Mouse (Mus musculus) MEL (cell line): Measurements from ENCODE around the gene Upp2. TPM values are rescaled to one million over a fixed set of nuclear protein-coding genes. Genes with fewer than 3 reads are reported as not detected.

ENCODE experiments used
- DNase-seq: peaks from one replicate; pipeline ENCODE4 v3.0.0; 2011; ENCODE audit warnings: low read depth, low spot score
- H3K27ac ChIP-seq: 2 replicates; pipeline ENCODE4 v1.5.1; 2012; ENCODE audit warnings: low read depth, mild to moderate bottlenecking, control low read depth, low read length, moderate library complexity; ENCODE audit not compliant: control insufficient read depth
- H3K27me3 ChIP-seq, 2 experiments: fragments of 150-350 bp in 1 of 2; sonication (generic) in 1 of 2; 2 replicates each; pipeline ENCODE4 v1.6.1; 2012; ENCODE audit warnings: low read length in 2 of 2, mild to moderate bottlenecking in 2 of 2, improper control_type of control experiment in 1 of 2, moderate library complexity in 1 of 2; ENCODE audit not compliant: insufficient read depth in 2 of 2, control insufficient read depth in 1 of 2
- H3K36me3 ChIP-seq, 2 experiments: 2 replicates each; pipeline ENCODE4 v1.6.1; 2012 to 2014; ENCODE audit warnings: low read length in 2 of 2, improper control_type of control experiment in 1 of 2, inconsistent platforms in 1 of 2, mild to moderate bottlenecking in 1 of 2; ENCODE audit not compliant: insufficient read depth in 2 of 2, control insufficient read depth in 1 of 2
- H3K4me1 ChIP-seq, 2 experiments: fragments of 150-350 bp in 1 of 2; sonication (generic) in 1 of 2; 2 replicates each; pipeline ENCODE4 v1.6.1; 2012; ENCODE audit warnings: low read length in 2 of 2, improper control_type of control experiment in 1 of 2, mild to moderate bottlenecking in 1 of 2; ENCODE audit not compliant: insufficient read depth in 2 of 2, control insufficient read depth in 1 of 2
- H3K4me3 ChIP-seq, 2 experiments: fragments of 150-350 bp in 1 of 2; sonication (generic) in 1 of 2; 2 replicates each; pipeline ENCODE4 v1.5.1; 2012; ENCODE audit warnings: low read depth in 2 of 2, low read length in 2 of 2, mild to moderate bottlenecking in 2 of 2, moderate library complexity in 2 of 2, control low read depth in 1 of 2, improper control_type of control experiment in 1 of 2; ENCODE audit not compliant: control insufficient read depth in 1 of 2, insufficient read depth in 1 of 2
- H3K79me2 ChIP-seq: 2 replicates; pipeline ENCODE4 v1.6.1; 2012; ENCODE audit warnings: mild to moderate bottlenecking, low read length, moderate library complexity; ENCODE audit not compliant: control insufficient read depth, poor library complexity, insufficient read depth
- H3K9ac ChIP-seq: 2 replicates; pipeline ENCODE4 v1.6.1; 2012; ENCODE audit warnings: low read depth, mild to moderate bottlenecking, control low read depth, low read length, moderate library complexity; ENCODE audit not compliant: control insufficient read depth, poor library complexity, severe bottlenecking
- H3K9me3 ChIP-seq: fragments of 150-350 bp; sonication (generic); replicated peaks from 2 replicates; pipeline ENCODE4 v1.6.1; 2012; ENCODE audit warnings: mild to moderate bottlenecking, low read length, improper control_type of control experiment, moderate library complexity; ENCODE audit not compliant: insufficient read depth
- CHD1 ChIP-seq: IDR thresholded peaks from 2 replicates; pipeline ENCODE4 v1.6.1; 2012; ENCODE audit warnings: low read depth, mild to moderate bottlenecking, inconsistent platforms, low read length, improper control_type of control experiment
- CTCF ChIP-seq, 3 experiments: IDR thresholded peaks in 2 of 3; conservative IDR thresholded peaks in 1 of 3; 2 replicates each; pipeline ENCODE4 v1.5.1; 2011 to 2012; ENCODE audit warnings: low read length in 3 of 3, low read depth in 2 of 3, mild to moderate bottlenecking in 2 of 3, improper control_type of control experiment in 1 of 3, inconsistent platforms in 1 of 3, mixed read lengths in 1 of 3, moderate library complexity in 1 of 3; ENCODE audit not compliant: control insufficient read depth in 1 of 3, insufficient read depth in 1 of 3, poor library complexity in 1 of 3, severe bottlenecking in 1 of 3
- E2F4 ChIP-seq: IDR thresholded peaks from 2 replicates; pipeline ENCODE4 v1.6.1; 2011; ENCODE audit warnings: low read depth, low read length, improper control_type of control experiment, borderline replicate concordance
- ELF1 ChIP-seq: IDR thresholded peaks from 2 replicates; pipeline ENCODE4 v1.6.1; 2014; ENCODE audit warnings: low read depth, mild to moderate bottlenecking, inconsistent platforms, low read length, improper control_type of control experiment, moderate library complexity
- EP300 ChIP-seq, 2 experiments: IDR thresholded peaks; 2 replicates each; pipeline ENCODE4 v1.6.1; 2011; ENCODE audit warnings: improper control_type of control experiment in 2 of 2, low read length in 2 of 2, low read depth in 1 of 2, mild to moderate bottlenecking in 1 of 2
- ETS1 ChIP-seq: IDR thresholded peaks from 2 replicates; pipeline ENCODE4 v1.6.1; 2012; ENCODE audit warnings: low read depth, mild to moderate bottlenecking, inconsistent platforms, low read length, improper control_type of control experiment, moderate library complexity
- GABPA ChIP-seq: IDR thresholded peaks from 2 replicates; pipeline ENCODE4 v1.6.1; 2012; ENCODE audit warnings: low read depth, mild to moderate bottlenecking, inconsistent platforms, low read length, improper control_type of control experiment, moderate library complexity
- HCFC1 ChIP-seq: IDR thresholded peaks from 2 replicates; pipeline ENCODE4 v1.6.1; 2012; ENCODE audit warnings: low read depth, mild to moderate bottlenecking, inconsistent platforms, low read length, improper control_type of control experiment, moderate library complexity
- JUND ChIP-seq: IDR thresholded peaks from 2 replicates; pipeline ENCODE4 v1.6.1; 2011; ENCODE audit warnings: low read depth, mild to moderate bottlenecking, improper control_type of control experiment, low read length
- MEF2A ChIP-seq: IDR thresholded peaks from 2 replicates; pipeline ENCODE4 v1.6.1; 2014; ENCODE audit warnings: low read depth, mild to moderate bottlenecking, inconsistent platforms, low read length, improper control_type of control experiment; ENCODE audit not compliant: poor library complexity, insufficient replicate concordance, severe bottlenecking; ENCODE audit errors: extremely low read depth
- MYB ChIP-seq: IDR thresholded peaks from 2 replicates; pipeline ENCODE4 v1.6.1; 2011; ENCODE audit warnings: mild to moderate bottlenecking, low read depth, low read length, improper control_type of control experiment
- NRF1 ChIP-seq: IDR thresholded peaks from 2 replicates; pipeline ENCODE4 v1.6.1; 2014; ENCODE audit warnings: low read depth, mild to moderate bottlenecking, inconsistent platforms, low read length, improper control_type of control experiment, moderate library complexity; ENCODE audit not compliant: poor library complexity, insufficient read depth, severe bottlenecking
- POLR2A ChIP-seq, 2 experiments: IDR thresholded peaks; 2 replicates each; pipeline ENCODE4 v1.6.1; 2011 to 2012; ENCODE audit warnings: low read length in 2 of 2, mild to moderate bottlenecking in 2 of 2, control low read depth in 1 of 2, improper control_type of control experiment in 1 of 2, low read depth in 1 of 2, moderate library complexity in 1 of 2; ENCODE audit not compliant: control insufficient read depth in 1 of 2, insufficient read depth in 1 of 2, poor library complexity in 1 of 2
- POLR2AphosphoS2 ChIP-seq: IDR thresholded peaks from 2 replicates; pipeline ENCODE4 v1.6.1; 2011; ENCODE audit warnings: low read length, improper control_type of control experiment
- RAD21 ChIP-seq: IDR thresholded peaks from 2 replicates; pipeline ENCODE4 v1.6.1; 2011; ENCODE audit warnings: mild to moderate bottlenecking, low read depth, low read length, improper control_type of control experiment
- SIN3A ChIP-seq: IDR thresholded peaks from 2 replicates; pipeline ENCODE4 v1.6.1; 2012; ENCODE audit warnings: low read length, improper control_type of control experiment, inconsistent platforms
- SMC3 ChIP-seq: IDR thresholded peaks from 2 replicates; pipeline ENCODE4 v1.6.1; 2011; ENCODE audit warnings: low read depth, low read length, improper control_type of control experiment
- TBP ChIP-seq: IDR thresholded peaks from 2 replicates; pipeline ENCODE4 v1.8.0; 2011; ENCODE audit warnings: low read depth, low read length, improper control_type of control experiment
- USF2 ChIP-seq, 2 experiments: IDR thresholded peaks; 2 replicates each; pipeline ENCODE4 v1.6.1; 2011 to 2012; ENCODE audit warnings: improper control_type of control experiment in 2 of 2, low read length in 2 of 2, borderline replicate concordance in 1 of 2, inconsistent platforms in 1 of 2, low read depth in 1 of 2, mild to moderate bottlenecking in 1 of 2; ENCODE audit not compliant: insufficient read depth in 1 of 2
- ZC3H11A ChIP-seq: IDR thresholded peaks from 2 replicates; pipeline ENCODE4 v1.6.1; 2012; ENCODE audit warnings: low read depth, mild to moderate bottlenecking, inconsistent platforms, low read length, improper control_type of control experiment
- ZKSCAN1 ChIP-seq: IDR thresholded peaks from 2 replicates; pipeline ENCODE4 v1.6.1; 2012; ENCODE audit warnings: low read depth, mild to moderate bottlenecking, inconsistent platforms, low read length, improper control_type of control experiment, moderate library complexity
- ZMIZ1 ChIP-seq: IDR thresholded peaks from 2 replicates; pipeline ENCODE4 v1.6.1; 2012; ENCODE audit warnings: low read depth, mild to moderate bottlenecking, inconsistent platforms, low read length, improper control_type of control experiment, moderate library complexity
- ZNF384 ChIP-seq: IDR thresholded peaks from 2 replicates; pipeline ENCODE4 v1.6.1; 2012; ENCODE audit warnings: low read depth, mild to moderate bottlenecking, inconsistent platforms, low read length, improper control_type of control experiment
- polyA plus RNA-seq, 2 experiments: library from polyadenylated mRNA; stranded (reverse) in 1 of 2; unstranded in 1 of 2; fragments of >175 nt in 1 of 2; fragments of >200 nt in 1 of 2; gene quantifications; 2 replicates each; pipeline versions ENCODE4 v1.2.1 to v1.2.4; 2012; ENCODE audit warnings: low replicate concordance in 2 of 2, low read depth in 1 of 2; ENCODE audit not compliant: insufficient read length in 2 of 2, insufficient read depth in 1 of 2, missing spikeins in 1 of 2
- total RNA-seq: library from RNA; depleted of rRNA; stranded (reverse); fragments of 300-350 nt; gene quantifications from 2 replicates; pipeline ENCODE4 v1.2.3, GENCODE M21; 2012

Upp2 gene
- total and polyA plus RNA-seq, 3 experiments: not detected

- Histone ChIP-seq H3K27me3 (no peaks in the 10 kb centered on the region), H3K36me3 (no peaks in the 10 kb centered on the region), H3K79me2 (no peaks in the 10 kb centered on the region), H3K4me3 (no peak overlapping the region), H3K9ac (no peak overlapping the region), H3K27ac (no peak overlapping the region), H3K9me3 (no peaks in the 10 kb centered on the region), H3K4me1 (no peaks in the 10 kb centered on the region)
- TF ChIP-seq USF2 (IDR thresholded peaks at IDR 0.05; ENCODE audit: borderline replicate concordance in 1 of 2, insufficient read depth in 1 of 2, low read depth in 1 of 2, low read length in 2 of 2): no peak
- TF ChIP-seq ZMIZ1: no peak
- TF ChIP-seq POLR2A (IDR thresholded peaks at IDR 0.05; ENCODE audit: control insufficient read depth in 1 of 2, insufficient read depth in 1 of 2, low read depth in 1 of 2, low read length in 2 of 2, poor library complexity in 1 of 2): no peak
- no peak for TF ChIP-seq SMC3
- TF ChIP-seq CHD1: no peak
- TF ChIP-seq E2F4: no peak
- no peak for TF ChIP-seq SIN3A
- TF ChIP-seq ELF1: no peak
- TF ChIP-seq RAD21: no peak
- TF ChIP-seq HCFC1: no peak
- no peak for TF ChIP-seq ETS1
- TF ChIP-seq ZKSCAN1: no peak
- no peak for TF ChIP-seq EP300 (IDR thresholded peaks at IDR 0.05; ENCODE audit: low read depth in 1 of 2, low read length in 2 of 2)
- no peak for TF ChIP-seq CTCF (IDR thresholded peaks at IDR 0.05 in 2 of 3, conservative IDR thresholded peaks at IDR 0.05 in 1 of 3; ENCODE audit: control insufficient read depth in 1 of 3, insufficient read depth in 1 of 3, low read depth in 2 of 3, low read length in 3 of 3, poor library complexity in 1 of 3, severe bottlenecking in 1 of 3)
- TF ChIP-seq GABPA: no peak
- no peak for TF ChIP-seq JUND
- TF ChIP-seq TBP: no peak
- DNase-seq: no peak
Measured at GRCm38 (mm10) chr2:58743446-58743845, 176.3 kb downstream of the Upp2 start.

GRCm38 (mm10) chr2:58747483-58748229 lies 180.6 kb downstream of the Upp2 start:
- Histone ChIP-seq H3K9ac (no peak overlapping the region), H3K9me3 (no peaks in the 10 kb centered on the region), H3K27me3 (no peaks in the 10 kb centered on the region), H3K4me3 (no peak overlapping the region), H3K27ac (no peak overlapping the region), H3K36me3 (no peaks in the 10 kb centered on the region), H3K79me2 (no peaks in the 10 kb centered on the region), H3K4me1 (no peaks in the 10 kb centered on the region)
- no peak for DNase-seq
- TF ChIP-seq NRF1 (no peak), MEF2A (no peak), E2F4 (no peak), POLR2AphosphoS2 (no peak), ZC3H11A (no peak), ZNF384 (no peak), MYB (no peak), CTCF (IDR thresholded peaks at IDR 0.05 in 2 of 3, conservative IDR thresholded peaks at IDR 0.05 in 1 of 3; ENCODE audit: control insufficient read depth in 1 of 3, insufficient read depth in 1 of 3, low read depth in 2 of 3, low read length in 3 of 3, poor library complexity in 1 of 3, severe bottlenecking in 1 of 3) (no peak)
